Mouse (Mus musculus): ENCODE results near the gene Uqcc2. TPM values are rescaled to one million over a fixed set of nuclear protein-coding genes. Genes with fewer than 3 reads are reported as not detected.

The Uqcc2 gene
- polyA plus RNA-seq, 1 experiment: 740 TPM

DNA sequence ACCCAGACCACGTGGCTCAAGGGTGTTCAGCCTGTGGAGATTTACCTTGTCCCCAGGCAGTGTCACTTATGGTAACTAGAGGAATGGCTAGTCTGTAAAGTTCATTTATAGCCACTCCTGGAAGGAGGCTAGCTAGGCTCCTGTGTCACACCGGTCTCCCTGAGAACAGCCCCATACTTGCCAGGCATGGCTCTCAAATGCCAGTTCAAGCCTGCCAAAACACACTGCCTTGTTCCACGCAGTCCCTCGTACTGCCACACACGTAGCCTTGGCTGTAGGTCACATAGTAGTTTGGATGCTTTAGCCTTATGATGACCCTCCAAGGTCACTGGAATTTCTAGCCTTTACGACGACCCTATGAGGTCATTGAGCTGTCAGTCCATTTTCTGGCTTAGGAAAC lies 25.5 kb upstream of the Uqcc2 start:
- Histone ChIP-seq H3K4me3 (no peak overlapping the region), H3K27me3 (ENCODE audit: control insufficient read depth, insufficient read depth, insufficient read length) (no peaks in the 10 kb centered on the region), H3ac (ENCODE audit: control insufficient read depth, insufficient read length) (no peak overlapping the region), H3K4me2 (ENCODE audit: low read depth) (no peak overlapping the region), H3K36me3 (ENCODE audit: control insufficient read depth, insufficient read depth) (no peaks in the 10 kb centered on the region), H3K79me2 (ENCODE audit: control insufficient read depth, insufficient read depth) (no peaks in the 10 kb centered on the region)
- TF ChIP-seq POLR2AphosphoS2 (IDR thresholded peaks at IDR 0.05; ENCODE audit: insufficient read length, low read depth) (no peak), MYOG (IDR thresholded peaks at IDR 0.05; ENCODE audit: control insufficient read depth in 1 of 3, insufficient read depth in 1 of 3, insufficient read length in 2 of 3, low read depth in 2 of 3) (no peak), TCF12 (IDR thresholded peaks at IDR 0.05; ENCODE audit: insufficient read depth, poor library complexity, severe bottlenecking) (no peak), CEBPB (IDR thresholded peaks at IDR 0.05; ENCODE audit: insufficient read depth, poor library complexity, severe bottlenecking) (no peak), TCF3 (IDR thresholded peaks at IDR 0.05; ENCODE audit: insufficient read length, low read depth) (no peak), E2F4 (IDR thresholded peaks at IDR 0.05; ENCODE audit: insufficient read depth) (no peak), USF1 (IDR thresholded peaks at IDR 0.05; ENCODE audit: low read depth) (no peak), REST (IDR thresholded peaks at IDR 0.05; ENCODE audit: insufficient read depth, insufficient read length) (no peak), POLR2A (IDR thresholded peaks at IDR 0.05; ENCODE audit: insufficient read length, low read depth) (no peak)

DNA sequence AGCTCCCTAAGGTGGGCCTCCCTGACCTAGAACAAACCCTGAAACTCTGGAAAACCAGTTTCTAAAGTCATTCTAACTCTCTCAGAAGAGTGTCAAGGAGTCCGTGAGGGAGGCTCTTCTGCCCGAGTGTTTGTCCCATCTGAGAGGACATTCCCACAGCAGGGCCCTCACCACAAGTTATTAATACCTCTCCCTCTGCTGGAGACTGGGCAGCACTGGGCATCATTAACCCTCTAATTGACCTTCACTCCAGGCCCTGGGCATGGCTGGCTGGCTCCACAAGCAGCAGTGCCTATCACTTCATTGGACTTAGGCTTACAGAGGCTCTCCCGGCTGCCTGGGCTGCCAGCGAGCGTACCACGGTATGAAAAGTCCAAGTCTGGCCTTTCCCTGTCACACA lies 24.7 kb upstream of the Uqcc2 start:
- Histone ChIP-seq H3K79me2 (ENCODE audit: control insufficient read depth, insufficient read depth) (no peaks in the 10 kb centered on the region), H3K4me3 (no peak overlapping the region), H3K27me3 (ENCODE audit: control insufficient read depth, insufficient read depth, insufficient read length) (no peaks in the 10 kb centered on the region), H3K4me2 (ENCODE audit: low read depth) (peak overlapping the region; percentile 46), H3K36me3 (ENCODE audit: control insufficient read depth, insufficient read depth) (no peaks in the 10 kb centered on the region), H3ac (ENCODE audit: control insufficient read depth, insufficient read length) (no peak overlapping the region)
- TF ChIP-seq TCF12 (IDR thresholded peaks at IDR 0.05; ENCODE audit: insufficient read depth, poor library complexity, severe bottlenecking) (no peak), MYOD1 (IDR thresholded peaks at IDR 0.05; ENCODE audit: control insufficient read depth in 1 of 3, insufficient read length in 2 of 3, low read depth in 2 of 3) (no peak), USF1 (IDR thresholded peaks at IDR 0.05; ENCODE audit: low read depth) (no peak), REST (IDR thresholded peaks at IDR 0.05; ENCODE audit: insufficient read depth, insufficient read length) (no peak)

DNA sequence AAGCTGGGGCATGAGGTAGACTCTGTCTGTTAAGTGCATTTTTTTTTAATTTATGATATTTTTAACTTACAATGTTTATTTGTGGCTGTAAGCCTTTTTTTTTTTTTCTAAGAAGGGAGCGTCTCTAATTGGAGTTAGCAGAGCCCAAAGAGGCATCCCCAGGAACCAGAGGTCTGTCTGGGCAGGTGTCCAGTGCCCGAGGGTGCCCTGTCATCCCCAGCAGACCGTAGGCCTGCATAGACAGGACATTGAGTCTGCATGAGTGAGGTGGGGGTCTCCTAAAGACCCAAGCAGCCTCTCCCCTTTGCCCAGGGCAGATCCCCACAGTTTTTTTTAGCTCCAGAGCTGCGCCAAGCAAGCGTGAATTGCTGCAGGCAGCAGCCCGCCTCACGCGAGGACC lies 22.0 kb upstream of the Uqcc2 start:
- H3K27me3 ChIP-seq (ENCODE audit: control insufficient read depth, insufficient read depth, insufficient read length): no peaks in the 10 kb centered on the region
- no peak for TF ChIP-seq USF1 (IDR thresholded peaks at IDR 0.05; ENCODE audit: low read depth)
- TF ChIP-seq MYOD1 (IDR thresholded peaks at IDR 0.05; ENCODE audit: control insufficient read depth in 1 of 3, insufficient read length in 2 of 3, low read depth in 2 of 3): no peak
- TF ChIP-seq MAX (IDR thresholded peaks at IDR 0.05; ENCODE audit: low read depth): no peak
- no peak for TF ChIP-seq E2F4 (IDR thresholded peaks at IDR 0.05; ENCODE audit: insufficient read depth)
- TF ChIP-seq POLR2A (IDR thresholded peaks at IDR 0.05; ENCODE audit: insufficient read length, low read depth): no peak
- no peak for TF ChIP-seq TCF3 (IDR thresholded peaks at IDR 0.05; ENCODE audit: insufficient read length, low read depth)
- TF ChIP-seq SRF (IDR thresholded peaks at IDR 0.05; ENCODE audit: control insufficient read depth, insufficient read length, low read depth): no peak
- TF ChIP-seq POLR2AphosphoS2 (IDR thresholded peaks at IDR 0.05; ENCODE audit: insufficient read length, low read depth): no peak
- no peak for TF ChIP-seq MYOG (IDR thresholded peaks at IDR 0.05; ENCODE audit: control insufficient read depth in 1 of 3, insufficient read depth in 1 of 3, insufficient read length in 2 of 3, low read depth in 2 of 3)
- no peak for TF ChIP-seq CEBPB (IDR thresholded peaks at IDR 0.05; ENCODE audit: insufficient read depth, poor library complexity, severe bottlenecking)
- TF ChIP-seq TCF12 (IDR thresholded peaks at IDR 0.05; ENCODE audit: insufficient read depth, poor library complexity, severe bottlenecking): no peak
- TF ChIP-seq REST (IDR thresholded peaks at IDR 0.05; ENCODE audit: insufficient read depth, insufficient read length): no peak
- H3K79me2 ChIP-seq (ENCODE audit: control insufficient read depth, insufficient read depth): no peaks in the 10 kb centered on the region
- H3ac ChIP-seq (ENCODE audit: control insufficient read depth, insufficient read length): no peak overlapping the region
- H3K4me3 ChIP-seq: no peak overlapping the region
- peak overlapping the region; percentile 5 for H3K4me2 ChIP-seq (ENCODE audit: low read depth)
- H3K36me3 ChIP-seq (ENCODE audit: control insufficient read depth, insufficient read depth): no peaks in the 10 kb centered on the region

DNA sequence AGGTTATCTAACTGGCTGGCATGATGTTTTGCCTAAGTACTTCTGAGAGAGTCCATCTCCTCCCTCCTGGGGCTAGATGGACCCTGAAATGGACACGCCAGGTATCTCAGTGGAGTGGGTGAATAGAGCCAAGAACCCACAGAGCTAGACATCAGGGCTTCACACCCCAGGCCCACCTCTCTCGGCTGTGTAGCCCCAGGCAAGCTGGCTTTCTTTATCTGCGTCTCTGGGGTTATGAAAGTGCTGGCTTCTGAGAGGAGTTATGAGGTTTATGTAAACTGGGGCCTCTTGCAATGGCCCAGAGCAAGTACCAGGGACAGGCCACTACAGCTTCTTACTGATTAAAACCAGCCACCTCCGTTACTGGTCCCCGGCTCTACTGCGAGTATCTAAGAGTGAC lies 21.2 kb upstream of the Uqcc2 start:
- Histone ChIP-seq H3K27me3 (ENCODE audit: control insufficient read depth, insufficient read depth, insufficient read length) (no peaks in the 10 kb centered on the region), H3ac (ENCODE audit: control insufficient read depth, insufficient read length) (no peak overlapping the region), H3K79me2 (ENCODE audit: control insufficient read depth, insufficient read depth) (no peaks in the 10 kb centered on the region), H3K4me2 (ENCODE audit: low read depth) (peak overlapping the region; percentile 53), H3K36me3 (ENCODE audit: control insufficient read depth, insufficient read depth) (peaks cover 6% of the 10 kb centered on the region), H3K4me3 (no peak overlapping the region)
- TF ChIP-seq E2F4 (IDR thresholded peaks at IDR 0.05; ENCODE audit: insufficient read depth) (no peak), POLR2A (IDR thresholded peaks at IDR 0.05; ENCODE audit: insufficient read length, low read depth) (no peak), USF1 (IDR thresholded peaks at IDR 0.05; ENCODE audit: low read depth) (no peak), TCF12 (IDR thresholded peaks at IDR 0.05; ENCODE audit: insufficient read depth, poor library complexity, severe bottlenecking) (no peak), MYOG (IDR thresholded peaks at IDR 0.05; ENCODE audit: control insufficient read depth in 1 of 3, insufficient read depth in 1 of 3, insufficient read length in 2 of 3, low read depth in 2 of 3) (no peak), MAX (IDR thresholded peaks at IDR 0.05; ENCODE audit: low read depth) (no peak), SRF (IDR thresholded peaks at IDR 0.05; ENCODE audit: control insufficient read depth, insufficient read length, low read depth) (no peak), MYOD1 (IDR thresholded peaks at IDR 0.05; ENCODE audit: control insufficient read depth in 1 of 3, insufficient read length in 2 of 3, low read depth in 2 of 3) (no peak)

DNA sequence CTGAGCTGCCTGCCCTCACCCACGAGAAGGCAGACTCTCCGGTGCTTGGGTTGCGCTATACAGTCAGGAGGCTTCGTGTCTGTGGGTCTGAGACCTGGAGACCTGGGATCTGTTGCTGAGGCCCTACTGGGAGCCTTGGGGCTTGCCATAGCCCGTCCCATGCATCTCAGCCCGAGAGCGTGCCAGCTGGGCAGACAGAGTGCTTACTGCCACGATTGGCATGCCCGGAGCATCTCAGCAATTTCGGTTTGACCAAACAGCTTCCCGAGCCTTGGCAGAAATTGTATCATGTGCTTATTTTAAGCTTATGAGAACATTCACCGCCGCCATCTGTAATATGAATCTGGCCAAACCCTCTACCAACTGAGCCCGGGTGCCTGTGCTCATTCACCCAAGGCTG lies 20.5 kb upstream of the Uqcc2 start:
- no peak overlapping the region for H3K4me3 ChIP-seq
- no peak overlapping the region for H3ac ChIP-seq (ENCODE audit: control insufficient read depth, insufficient read length)
- peaks cover 6% of the 10 kb centered on the region for H3K36me3 ChIP-seq (ENCODE audit: control insufficient read depth, insufficient read depth)
- H3K79me2 ChIP-seq (ENCODE audit: control insufficient read depth, insufficient read depth): no peaks in the 10 kb centered on the region
- TF ChIP-seq USF1 (IDR thresholded peaks at IDR 0.05; ENCODE audit: low read depth) (no peak), SRF (IDR thresholded peaks at IDR 0.05; ENCODE audit: control insufficient read depth, insufficient read length, low read depth) (no peak), MYOG (IDR thresholded peaks at IDR 0.05; ENCODE audit: control insufficient read depth in 1 of 3, insufficient read depth in 1 of 3, insufficient read length in 2 of 3, low read depth in 2 of 3) (peak in 2 of 3 experiments; percentile 78 to 87), POLR2AphosphoS2 (IDR thresholded peaks at IDR 0.05; ENCODE audit: insufficient read length, low read depth) (no peak), TCF3 (IDR thresholded peaks at IDR 0.05; ENCODE audit: insufficient read length, low read depth) (peak; percentile 43), TCF12 (IDR thresholded peaks at IDR 0.05; ENCODE audit: insufficient read depth, poor library complexity, severe bottlenecking) (peak; percentile 10), MAX (IDR thresholded peaks at IDR 0.05; ENCODE audit: low read depth) (no peak), E2F4 (IDR thresholded peaks at IDR 0.05; ENCODE audit: insufficient read depth) (no peak), POLR2A (IDR thresholded peaks at IDR 0.05; ENCODE audit: insufficient read length, low read depth) (peak; percentile 49), REST (IDR thresholded peaks at IDR 0.05; ENCODE audit: insufficient read depth, insufficient read length) (no peak), CEBPB (IDR thresholded peaks at IDR 0.05; ENCODE audit: insufficient read depth, poor library complexity, severe bottlenecking) (no peak), MYOD1 (IDR thresholded peaks at IDR 0.05; ENCODE audit: control insufficient read depth in 1 of 3, insufficient read length in 2 of 3, low read depth in 2 of 3) (peak in 2 of 3 experiments; percentile 75 to 85)
- H3K27me3 ChIP-seq (ENCODE audit: control insufficient read depth, insufficient read depth, insufficient read length): no peaks in the 10 kb centered on the region
- H3K4me2 ChIP-seq (ENCODE audit: low read depth): peak overlapping the region; percentile 67
